Mouse (Mus musculus): ENCODE data around the gene Upf3b. TPM values are rescaled to one million over a fixed set of nuclear protein-coding genes. Genes with fewer than 3 reads are reported as not detected.
"Not testable (repeated sequence)": the region's sequence is repeated elsewhere in the genome, so short reads cannot be mapped to it uniquely, and the experiment has no call there.

Upf3b gene
- 6.3 and 7.8 TPM in 2 replicates for polyA plus RNA-seq (2012; rRNA removed)

DNA sequence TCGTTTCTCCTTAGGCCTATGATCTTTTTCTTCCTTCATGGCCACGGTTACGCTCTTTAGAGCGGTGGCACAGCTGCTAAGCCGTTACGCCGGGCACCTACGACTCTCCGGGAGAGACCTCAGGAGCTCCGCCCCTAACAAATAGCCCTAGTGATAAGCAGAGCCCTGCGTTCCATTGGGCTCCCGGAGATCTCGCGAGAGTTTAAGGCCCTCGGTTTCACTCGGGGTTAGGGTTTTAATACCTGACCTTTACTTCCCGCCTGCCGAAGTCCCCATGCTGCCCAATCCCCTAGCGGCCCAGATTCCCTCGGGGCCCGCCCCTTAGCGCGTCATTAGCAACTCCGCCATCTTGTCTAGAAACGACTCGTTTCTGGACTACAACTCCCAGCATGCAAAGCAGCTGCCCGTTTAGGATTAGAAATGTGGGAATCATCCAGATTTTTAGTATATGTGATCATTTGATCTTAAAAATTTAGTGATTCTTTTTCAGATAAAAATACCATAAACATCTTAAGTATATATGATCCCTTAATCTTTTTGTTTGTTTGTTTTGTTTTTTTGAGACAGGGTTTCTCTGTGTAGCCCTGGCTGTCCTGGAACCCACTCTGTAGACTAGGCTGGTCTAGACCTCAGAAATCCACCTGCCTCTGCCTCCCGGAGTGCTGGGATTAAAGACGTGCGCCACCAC lies at the start of gene Upf3b:
Upf3b (minus strand) TSS at position 130 of the 688 bp plus-strand sequence.
- DNase-seq (ENCODE audit: low read depth) = peak; percentile 63

DNA sequence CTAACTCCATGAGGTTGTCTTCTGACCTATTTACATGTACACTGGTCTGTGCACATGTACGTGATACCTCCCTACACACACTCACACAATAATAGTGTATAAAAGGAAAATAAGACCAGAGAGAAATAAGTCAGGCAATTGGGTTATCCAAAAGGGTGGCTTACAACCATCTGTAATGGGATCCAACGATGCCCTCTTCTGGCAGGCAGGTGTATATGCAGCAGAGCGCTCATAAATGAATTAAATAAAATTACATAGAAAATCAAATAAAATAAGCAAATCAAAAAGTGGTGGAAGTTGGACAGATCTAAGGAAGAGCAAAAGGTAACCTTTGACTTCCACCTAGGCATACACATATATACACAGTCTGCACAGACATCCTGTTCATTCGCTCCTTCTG lies 47.7 kb upstream of the Upf3b start:
- DNase-seq (ENCODE audit: low read depth) = no peak

DNA sequence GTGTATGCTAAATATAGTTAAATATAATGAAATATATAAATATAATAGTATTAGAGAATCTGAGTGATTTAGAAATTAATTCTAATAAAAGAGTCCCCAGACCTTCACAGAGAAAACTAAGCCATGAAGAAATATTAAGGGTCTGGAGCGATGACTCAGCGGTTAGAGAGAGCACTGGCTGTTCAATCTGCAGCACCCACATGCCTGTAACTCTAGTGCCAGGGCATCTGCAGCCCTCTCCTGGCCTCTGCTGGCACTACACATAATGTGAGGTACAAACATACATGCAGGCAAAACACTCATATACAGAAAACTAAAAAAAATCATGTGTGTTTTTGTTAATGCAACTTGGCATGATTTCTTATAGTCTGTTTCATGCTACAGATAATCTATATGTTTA lies 34.8 kb upstream of the Upf3b start:
- no peak for DNase-seq (ENCODE audit: low read depth)

DNA sequence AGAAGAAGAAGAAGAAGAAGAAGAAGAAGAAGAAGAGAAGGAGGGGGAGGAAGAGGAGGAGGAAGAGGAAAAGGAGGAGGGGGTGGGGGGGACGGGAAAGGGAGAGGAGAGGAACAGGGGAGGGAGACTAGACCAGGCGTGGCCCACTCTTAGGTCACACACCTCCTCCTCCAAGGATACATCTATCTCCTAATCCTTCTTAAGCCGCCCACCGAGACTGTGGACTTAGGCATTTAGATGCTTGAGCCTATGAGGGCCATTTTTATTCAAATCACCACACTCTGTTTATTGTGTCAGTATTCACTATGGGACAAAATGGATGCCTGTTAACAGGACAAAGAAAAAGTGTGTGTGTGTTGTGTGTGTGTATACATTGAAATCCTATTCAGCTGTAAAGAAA lies 34.4 kb upstream of the Upf3b start:
- not testable (repeated sequence) for DNase-seq (ENCODE audit: low read depth)

DNA sequence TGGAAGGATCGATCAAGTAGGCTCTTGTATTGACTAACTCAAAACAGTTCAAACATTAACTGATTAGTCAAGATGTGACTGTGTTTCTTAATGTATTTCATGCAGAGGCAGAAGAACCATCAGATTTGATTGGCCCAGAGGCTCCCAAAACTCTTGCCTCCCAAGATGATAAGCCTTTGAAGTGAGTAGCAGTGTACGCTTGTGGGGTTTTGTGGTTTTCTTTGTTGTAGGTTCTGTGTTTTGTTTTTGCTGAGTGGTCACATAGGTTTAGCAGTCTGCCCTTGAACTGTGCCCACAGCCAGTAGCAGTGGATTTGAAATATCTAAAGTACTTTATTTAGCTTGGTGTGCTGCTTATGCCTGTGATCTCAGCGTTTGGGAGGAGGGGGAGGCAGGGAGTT lies 31.6 kb upstream of the Upf3b start:
- no peak for DNase-seq (ENCODE audit: low read depth)

DNA sequence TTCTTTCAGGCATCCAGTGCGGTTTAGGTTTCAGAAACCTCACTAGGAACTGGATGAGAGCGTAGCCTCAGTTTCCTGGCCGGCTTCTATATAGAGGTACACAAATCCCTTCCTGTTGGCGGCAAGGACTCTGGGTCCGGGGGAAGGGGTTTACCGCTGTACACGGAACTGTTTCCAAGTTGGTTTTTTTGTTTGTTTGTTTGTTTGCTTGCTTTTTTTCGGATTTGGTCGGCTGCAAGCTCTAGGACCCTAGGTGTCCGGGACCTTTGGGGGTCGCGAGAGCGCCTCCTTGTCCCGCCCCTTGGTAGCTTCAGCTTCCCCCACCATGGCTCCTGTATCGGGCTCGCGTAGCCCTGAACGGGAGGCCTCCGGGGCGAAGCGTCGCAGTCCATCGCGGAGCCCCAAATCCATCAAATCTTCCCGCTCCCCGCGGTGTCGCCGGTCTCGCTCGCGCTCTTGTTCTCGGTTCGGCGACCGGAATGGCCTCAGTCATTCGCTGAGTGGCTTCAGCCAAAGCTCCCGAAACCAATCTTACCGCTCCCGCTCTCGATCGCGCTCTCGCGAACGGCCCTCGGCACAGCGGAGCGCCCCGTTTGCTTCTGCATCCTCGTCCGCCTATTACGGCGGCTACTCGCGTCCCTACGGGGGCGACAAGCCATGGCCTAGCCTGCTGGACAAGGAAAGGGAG lies 16.7 kb upstream of the Upf3b start, which contains the start of gene Nkap:
Nkap (plus strand) TSS at position 125 of the 688 bp plus-strand sequence.
- no peak for DNase-seq (ENCODE audit: low read depth)

DNA sequence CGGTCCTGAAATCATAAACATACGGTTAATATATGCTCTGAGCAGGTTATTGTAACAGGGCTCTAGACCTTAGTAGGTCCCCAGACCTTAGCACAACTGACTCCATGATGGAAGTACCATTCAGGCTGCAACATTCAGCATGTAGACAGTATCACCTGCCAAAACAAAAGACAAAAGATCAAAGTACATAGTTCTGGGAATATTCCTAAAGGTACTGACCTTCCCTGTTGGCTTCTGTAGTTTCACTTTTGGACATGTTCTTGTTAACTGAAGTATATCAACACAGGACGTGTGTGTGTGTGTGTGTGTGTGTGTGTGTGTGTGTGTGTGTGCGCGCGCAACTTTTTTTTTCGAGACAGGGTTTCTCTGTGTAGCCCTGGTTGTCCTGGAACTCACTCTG lies 15.4 kb upstream of the Upf3b start:
- no peak for DNase-seq (ENCODE audit: low read depth)

DNA sequence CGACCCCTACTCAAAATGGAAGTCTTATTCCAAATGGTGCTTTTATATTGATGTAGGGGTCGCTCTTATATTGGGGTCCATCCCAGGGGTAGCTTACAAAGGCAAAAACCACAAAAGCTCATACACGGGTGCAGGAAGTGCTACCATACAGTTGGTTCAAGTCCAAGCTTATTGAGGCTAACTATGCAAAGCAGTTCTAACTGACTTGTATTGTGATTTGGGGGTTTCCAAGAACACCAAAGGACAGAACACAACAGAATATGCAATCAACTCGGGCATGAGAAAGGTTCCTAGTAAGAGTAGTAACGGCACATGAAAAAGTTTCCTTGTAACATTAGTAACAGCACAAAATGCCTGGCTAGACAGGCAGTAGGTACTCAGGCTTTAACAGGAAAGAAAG lies 10.1 kb upstream of the Upf3b start:
- no peak for DNase-seq (ENCODE audit: low read depth)

DNA sequence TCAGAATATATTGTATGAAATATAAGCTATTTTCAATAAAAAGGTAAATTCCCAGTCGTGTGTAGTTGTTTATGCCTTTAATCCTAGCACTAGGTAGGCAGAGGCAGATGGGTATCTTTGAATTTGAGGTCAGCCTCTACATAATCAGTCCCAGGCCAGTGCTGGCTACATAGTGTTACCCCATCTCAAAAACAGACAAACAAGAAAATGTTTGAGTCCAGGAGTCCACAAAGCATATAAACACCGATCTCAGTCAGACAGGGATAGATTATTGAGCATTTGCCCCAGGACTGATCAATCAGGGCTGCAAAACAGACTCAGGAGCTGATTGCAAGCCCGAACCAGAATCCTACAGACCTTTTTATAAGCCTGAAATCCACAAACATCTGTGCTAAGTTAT lies 9.5 kb upstream of the Upf3b start:
- no peak for DNase-seq (ENCODE audit: low read depth)

DNA sequence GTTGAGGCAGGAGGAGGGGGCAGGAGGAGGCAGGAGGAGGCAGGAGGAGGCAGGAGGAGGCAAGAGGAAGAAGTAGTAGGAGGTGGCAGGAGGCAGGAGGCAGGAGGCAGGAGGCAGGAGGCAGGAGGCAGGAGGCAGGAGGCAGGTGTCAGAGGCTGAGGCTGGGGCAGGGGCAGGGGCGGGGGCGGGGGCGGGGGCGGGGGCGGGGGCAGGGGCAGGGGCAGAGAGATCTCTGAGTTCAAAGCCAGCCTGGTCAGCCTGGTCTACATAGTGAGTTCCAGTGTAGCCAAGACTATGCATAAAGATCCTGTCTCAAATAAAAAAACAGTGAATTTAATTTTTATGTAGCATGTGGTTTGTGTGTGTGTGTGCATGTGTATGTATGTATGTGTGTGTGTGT lies 7.0 kb upstream of the Upf3b start:
- DNase-seq (ENCODE audit: low read depth) = no peak

DNA sequence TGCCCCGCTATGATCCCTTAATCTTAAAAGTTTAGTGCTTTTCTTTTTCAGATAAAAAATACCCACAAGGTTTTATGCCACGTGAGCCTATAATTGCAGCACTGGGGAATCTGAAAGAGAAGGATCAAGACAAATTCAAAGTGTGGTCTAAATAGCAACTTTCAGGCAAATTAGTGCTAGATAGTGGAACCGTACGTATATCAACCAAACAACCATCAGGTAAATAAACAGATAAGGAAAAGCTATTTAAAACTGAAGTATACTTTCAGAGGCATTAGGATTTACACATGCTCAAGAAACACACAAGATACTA lies 715 bp upstream of the Upf3b start:
- DNase-seq (ENCODE audit: low read depth) = no peak

DNA sequence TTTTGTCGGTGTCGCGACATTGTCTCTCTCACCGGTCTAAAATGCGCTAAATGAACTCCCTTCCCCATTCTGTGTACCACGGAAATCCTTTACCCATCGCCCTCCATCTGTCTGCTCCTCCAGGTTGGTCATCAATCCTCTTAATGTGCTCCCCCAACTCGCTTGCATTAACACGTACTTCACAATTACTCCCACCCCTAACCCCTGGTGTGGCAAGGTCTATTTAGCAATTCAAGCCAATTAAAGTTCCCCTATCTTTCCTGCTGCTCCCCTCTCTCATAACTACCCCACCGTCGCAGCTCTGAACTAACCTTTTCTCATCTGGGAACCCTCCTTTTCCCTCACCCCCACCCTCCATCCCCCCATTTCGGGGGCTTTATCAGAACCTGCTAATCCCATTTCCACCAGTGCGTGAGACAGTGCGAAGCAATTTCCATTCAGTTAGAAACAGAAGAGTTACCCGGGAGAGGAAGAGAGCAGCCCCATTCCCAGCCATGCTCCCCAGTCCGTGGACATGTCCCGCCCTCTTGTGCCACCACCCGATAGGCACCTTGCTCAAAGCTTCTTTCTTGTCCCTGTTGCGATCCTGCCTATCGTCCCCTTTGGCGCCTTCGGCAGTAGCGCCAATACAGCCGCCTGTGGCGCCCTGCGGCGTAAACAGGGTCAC lies 463 bp downstream of the Upf3b start:
- no peak for DNase-seq (ENCODE audit: low read depth)

DNA sequence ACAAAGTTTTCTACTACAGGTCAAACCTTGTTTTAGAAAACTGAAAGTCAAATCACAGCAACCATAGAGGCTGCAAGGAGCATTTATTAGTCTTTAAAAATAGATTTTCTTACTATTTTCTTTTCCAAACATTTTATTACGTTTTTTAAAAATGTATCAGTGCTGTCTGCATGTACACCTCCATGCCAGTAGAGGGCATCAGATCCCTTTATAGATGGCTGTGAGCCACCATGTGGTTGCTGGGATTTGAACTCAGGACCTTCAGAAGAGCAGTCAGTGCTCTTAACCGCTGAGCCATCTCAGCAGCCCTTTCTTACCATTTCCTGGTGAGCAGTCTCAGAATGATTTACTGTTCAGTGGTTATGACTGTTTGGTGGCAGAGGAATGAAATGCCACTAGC lies 6.3 kb downstream of the Upf3b start:
- DNase-seq (ENCODE audit: low read depth) = no peak

DNA sequence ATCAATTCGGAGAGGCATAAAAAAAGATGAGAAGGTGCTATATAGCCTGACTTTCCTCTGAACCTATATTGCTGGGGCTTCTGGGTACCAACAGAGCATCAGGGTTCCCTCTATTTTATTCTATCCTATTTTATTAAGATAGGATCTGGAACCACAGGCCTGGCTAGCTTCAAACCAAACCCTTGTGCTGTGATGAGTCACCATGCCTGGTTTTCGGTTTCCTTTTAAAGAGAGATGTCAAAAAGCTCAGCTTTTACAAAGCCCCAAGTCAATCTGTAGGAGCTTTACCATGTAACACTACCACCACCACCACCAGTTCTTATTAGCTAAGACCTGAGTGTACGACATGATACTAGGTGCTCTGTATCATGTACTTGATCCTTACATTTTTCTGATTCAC lies 11.4 kb downstream of the Upf3b start:
- DNase-seq (ENCODE audit: low read depth) = no peak

DNA sequence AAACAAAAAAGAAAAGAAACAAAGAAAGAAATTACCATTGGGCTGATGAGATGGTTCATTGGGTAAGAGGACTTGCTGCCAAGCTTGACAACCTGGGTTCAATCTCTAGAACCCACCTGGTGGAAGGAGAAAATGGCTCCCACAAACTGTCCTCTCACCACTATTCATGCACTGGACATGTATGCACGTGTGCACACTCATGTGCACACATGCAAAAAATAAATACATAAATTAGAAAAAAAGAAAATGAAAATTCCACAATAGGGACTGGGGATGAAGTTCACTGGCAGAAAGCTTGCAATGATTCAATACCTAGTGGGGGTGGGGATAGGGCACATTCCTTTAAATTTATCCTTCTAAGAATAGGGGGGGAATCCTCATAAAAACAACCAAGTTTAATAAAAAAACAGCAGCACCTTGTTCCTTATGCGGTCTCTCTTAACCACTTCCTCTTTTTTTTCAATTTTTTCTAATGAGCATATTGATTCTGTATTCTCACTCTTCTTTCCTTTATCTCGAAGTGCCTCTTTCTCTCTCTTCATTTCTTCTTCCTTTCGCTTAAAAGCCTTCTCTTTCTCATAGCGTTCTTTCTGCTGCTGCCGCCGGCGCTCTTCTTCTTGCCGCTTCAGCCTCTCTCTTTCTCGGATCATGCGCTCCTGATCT lies 14.9 kb downstream of the Upf3b start:
- no peak for DNase-seq (ENCODE audit: low read depth)

DNA sequence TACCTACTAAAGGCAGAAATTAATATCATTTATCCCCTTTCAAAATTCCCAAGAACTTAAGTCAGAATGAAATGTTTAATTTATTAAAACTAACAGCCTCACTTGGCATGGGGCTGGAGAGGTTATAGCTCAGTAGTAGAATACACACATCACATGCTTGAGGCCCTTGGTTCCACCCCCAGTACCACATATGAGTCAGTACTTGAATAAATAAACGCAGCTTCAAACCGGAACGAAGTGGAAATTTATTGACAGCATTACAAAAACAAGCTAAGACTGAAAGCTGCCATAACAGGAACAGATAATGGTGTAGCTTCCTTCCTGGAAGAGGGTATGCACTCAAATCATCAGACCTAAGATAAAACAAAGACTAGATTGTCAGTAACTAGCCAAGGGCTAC lies 18.7 kb downstream of the Upf3b start:
- no peak for DNase-seq (ENCODE audit: low read depth)

DNA sequence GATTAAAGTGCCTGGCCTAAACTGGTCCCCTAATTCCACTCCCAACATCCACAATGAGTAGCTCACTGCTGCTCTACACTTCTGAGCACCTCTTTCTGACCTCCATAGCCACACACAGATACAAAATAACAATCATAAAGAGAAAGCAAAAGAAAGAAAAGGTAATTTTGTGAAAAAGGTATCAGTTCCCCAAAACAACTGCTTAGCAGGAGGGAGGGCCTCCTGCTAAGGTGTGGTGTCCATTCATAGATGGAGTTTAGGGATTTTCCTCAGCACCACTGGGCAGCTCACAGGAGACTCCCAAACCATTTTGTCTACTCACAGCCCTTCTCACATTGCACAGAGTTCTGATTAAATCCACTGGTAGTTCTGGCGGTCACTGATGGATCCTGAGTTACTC lies 21.3 kb downstream of the Upf3b start:
- DNase-seq (ENCODE audit: low read depth) = no peak

DNA sequence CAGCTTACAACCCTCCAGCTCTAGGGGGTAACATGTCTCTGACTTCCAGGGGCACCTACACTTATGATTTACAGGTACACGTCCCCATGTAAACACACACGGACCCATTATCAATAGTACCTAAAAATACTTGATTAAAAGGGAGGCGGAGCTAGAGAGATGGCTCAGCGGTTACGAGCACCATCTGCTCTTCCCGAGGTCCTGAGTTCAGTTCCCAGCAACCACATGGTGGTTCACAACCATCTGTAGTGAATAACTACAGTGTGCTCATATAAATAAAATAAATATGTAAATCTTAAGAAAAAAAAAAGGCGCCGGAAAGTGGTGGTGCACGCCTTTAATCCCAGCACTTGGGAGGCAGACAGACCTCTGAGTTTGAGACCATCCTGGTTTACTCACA lies 24.5 kb downstream of the Upf3b start:
- DNase-seq (ENCODE audit: low read depth) = no peak

DNA sequence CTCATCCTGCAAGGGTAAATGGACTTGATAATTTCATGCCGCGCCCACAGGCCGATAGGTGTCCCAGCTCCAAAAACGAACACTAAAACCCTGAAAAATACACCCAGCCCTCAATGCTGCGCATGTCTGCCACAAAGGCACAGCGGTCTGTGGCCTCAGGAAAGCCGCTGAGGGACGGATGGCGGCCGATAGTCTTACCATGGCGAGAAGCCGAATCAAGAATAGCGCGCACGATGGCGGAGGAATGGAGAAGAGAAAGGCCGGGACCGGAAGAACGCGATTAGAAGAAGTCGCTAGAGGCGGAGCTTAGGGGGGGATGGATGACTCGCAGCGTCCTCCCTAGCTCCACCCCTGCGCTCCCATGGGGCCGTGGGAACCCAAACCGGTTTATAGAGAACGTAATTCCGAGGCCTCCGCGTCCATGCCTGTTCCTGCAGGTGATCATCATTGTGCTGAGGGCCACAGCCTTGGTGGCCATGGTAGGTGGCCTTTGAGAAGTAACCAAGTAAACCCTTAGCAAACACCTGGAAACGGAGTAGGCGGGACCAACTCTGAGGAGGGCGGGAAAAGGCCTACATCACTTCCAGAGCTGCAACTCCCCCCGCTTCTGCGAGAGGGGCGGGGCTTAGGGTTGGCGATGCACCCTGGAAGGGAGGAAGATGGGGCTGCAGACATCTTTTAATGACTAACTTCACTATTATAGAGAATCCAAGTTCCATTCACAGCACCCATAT lies 25.0 kb downstream of the Upf3b start, which contains the start of gene Rpl39:
Rpl39 (minus strand) TSS at position 476 of the 734 bp plus-strand sequence.
- DNase-seq (ENCODE audit: low read depth) = no peak

DNA sequence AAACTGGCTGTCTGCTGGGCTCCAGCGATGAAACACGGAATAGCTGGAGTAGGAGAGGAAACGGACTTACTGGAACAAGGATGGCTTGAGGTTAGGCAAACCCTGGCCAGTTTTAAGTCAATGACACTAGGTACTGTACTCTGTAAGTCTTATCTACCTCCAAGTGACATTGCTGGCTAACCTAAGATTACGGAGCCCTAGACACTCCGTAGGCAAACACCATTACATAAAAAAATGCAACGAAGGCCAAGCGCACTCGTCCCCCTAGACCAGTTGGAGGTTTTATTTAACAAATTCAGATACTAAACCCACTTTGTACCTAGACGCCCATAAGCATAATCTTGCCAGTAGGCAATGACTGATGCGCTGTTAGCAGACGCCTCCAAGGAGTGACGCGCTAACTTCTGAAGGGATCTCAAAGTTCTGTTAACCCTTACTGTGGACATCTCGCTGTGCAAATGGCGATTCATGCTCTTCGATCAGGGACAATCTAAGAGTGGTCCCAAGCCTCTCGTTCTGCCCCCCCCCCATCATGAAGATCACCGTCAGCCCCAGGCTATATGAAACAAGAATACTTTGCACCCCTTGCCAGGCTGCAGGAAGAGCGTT lies 25.7 kb downstream of the Upf3b start:
- no peak for DNase-seq (ENCODE audit: low read depth)

DNA sequence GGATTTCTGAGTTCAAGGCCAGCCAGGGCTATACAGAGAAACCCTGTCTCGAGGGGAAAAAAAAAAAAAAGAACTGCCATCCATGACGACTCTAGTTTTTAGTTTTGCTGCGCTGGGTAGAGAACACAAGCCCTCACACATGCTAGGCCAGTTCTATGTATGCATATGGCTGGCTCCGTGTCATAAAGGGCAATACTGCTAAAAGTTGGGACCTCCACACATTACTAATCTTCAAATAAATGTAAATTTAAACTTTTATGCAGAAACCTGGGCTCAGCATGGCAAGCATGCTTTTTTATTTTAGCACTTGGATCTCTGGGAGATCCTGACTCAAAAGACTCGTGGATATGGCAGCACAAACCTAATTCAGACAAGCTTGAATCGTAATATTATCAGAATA lies 28.9 kb downstream of the Upf3b start:
- DNase-seq (ENCODE audit: low read depth) = no peak
